14 mouse cellular contexts compared by ENCODE assay signal in genomic region chr9:104144314-104144996, GRCm38 (mm10). TPM values are rescaled to one million over a fixed set of nuclear protein-coding genes. Genes with fewer than 3 reads are reported as not detected.
DNase-seq lines count a peak whose midpoint lies in the region; ATAC-seq and TF ChIP-seq lines count a peak whose summit lies in the region.
"Had no signal": no experiment of that assay in that cellular context is flagged by ENCODE, and none has a peak within 500 bp of the region (broad histone marks: within the 10 kb centered on the region; RNA-seq: fewer than 3 reads in every experiment).

No protein-coding gene starts in this region.

- intact Hi-C loops in heart, postnatal 14 days (cut with DNase I): loop anchor here (5.0 kb wide), 1 partner anchor 57 kb away; no protein-coding TSS in a partner anchor

- TF ChIP-seq CTCF in heart, postnatal 0 days (IDR thresholded peaks at IDR 0.05; ENCODE audit: low read depth): peak; percentile 41
- TF ChIP-seq CTCF in midbrain, postnatal 0 days (IDR thresholded peaks at IDR 0.05): peak; percentile 52
- peak; percentile 28; the same call in 1 of the 2 replicates for TF ChIP-seq CTCF in cortical plate, adult 2 months (IDR thresholded peaks at IDR 0.05; ENCODE audit: extremely low read depth, insufficient read depth, low read length)

- H3K9me3 ChIP-seq in heart, postnatal 0 days (replicated peaks; ENCODE audit: control insufficient read depth, low read length): no peaks in the 10 kb centered on the region
- no peaks in the 10 kb centered on the region for H3K9me3 ChIP-seq in midbrain, postnatal 0 days (ENCODE audit: low read length)
- no peaks in the 10 kb centered on the region for H3K9me3 ChIP-seq in midbrain, embryonic 11.5 days (ENCODE audit: control insufficient read depth, low read length)
- no peaks in the 10 kb centered on the region for H3K9me3 ChIP-seq in heart, embryonic 12.5 days (replicated peaks)
- H3K9me3 ChIP-seq: embryonic facial prominence, embryonic 15.5 days had no signal

- TF ChIP-seq POLR2A in cortical plate, adult 2 months (IDR thresholded peaks at IDR 0.05; ENCODE audit: extremely low read depth, insufficient read depth, low read length): no peak

- 77% methylated on average over 8 of the region's 8 CpGs for WGBS in heart, postnatal 0 days
- WGBS in midbrain, postnatal 0 days: 87% methylated on average over 8 of the region's 8 CpGs
- 81% methylated on average over 8 of the region's 8 CpGs for WGBS in midbrain, embryonic 11.5 days
- 75% methylated on average over 8 of the region's 8 CpGs for WGBS in heart, embryonic 12.5 days

- H3K9ac ChIP-seq in heart, postnatal 0 days (replicated peaks; ENCODE audit: low read depth, low read length): no peak overlapping the region
- H3K9ac ChIP-seq in midbrain, postnatal 0 days (replicated peaks; ENCODE audit: low read length, poor library complexity, severe bottlenecking): no peak overlapping the region
- no peak overlapping the region for H3K9ac ChIP-seq in midbrain, embryonic 11.5 days (ENCODE audit: low read length)
- H3K9ac ChIP-seq in heart, embryonic 12.5 days: no peak overlapping the region
- H3K9ac ChIP-seq: embryonic facial prominence, embryonic 15.5 days; hindbrain, embryonic 14.5 days had no signal

- no peak overlapping the region for H3K4me2 ChIP-seq in heart, postnatal 0 days (ENCODE audit: low read depth, low read length)
- H3K4me2 ChIP-seq in midbrain, postnatal 0 days (ENCODE audit: low read depth, low read length, poor library complexity, severe bottlenecking): no peak overlapping the region
- no peak overlapping the region for H3K4me2 ChIP-seq in midbrain, embryonic 11.5 days
- no peak overlapping the region for H3K4me2 ChIP-seq in heart, embryonic 12.5 days
- H3K4me2 ChIP-seq: embryonic facial prominence, embryonic 15.5 days; hindbrain, embryonic 14.5 days had no signal

- H3K36me3 ChIP-seq in heart, postnatal 0 days (replicated peaks; ENCODE audit: control insufficient read depth, insufficient read depth, low read length): no peaks in the 10 kb centered on the region
- no peaks in the 10 kb centered on the region for H3K36me3 ChIP-seq in midbrain, postnatal 0 days (ENCODE audit: insufficient read depth, low read length)
- H3K36me3 ChIP-seq in midbrain, embryonic 11.5 days (ENCODE audit: control insufficient read depth, insufficient read depth, low read length): no peaks in the 10 kb centered on the region
- H3K36me3 ChIP-seq in splenic B cell, adult 2 months (ENCODE audit: control insufficient read depth, insufficient read depth, low read length, poor library complexity, severe bottlenecking): no peaks in the 10 kb centered on the region
- H3K36me3 ChIP-seq in heart, embryonic 12.5 days: peaks cover 5% of the 10 kb centered on the region; the same call in 1 of the 2 replicates

- ATAC-seq in heart, postnatal 0 days (ENCODE audit: insufficient read depth, low read depth): no peak
- no peak for ATAC-seq in midbrain, postnatal 0 days (ENCODE audit: low FRiP score)
- no peak for ATAC-seq in midbrain, embryonic 11.5 days (ENCODE audit: low FRiP score)
- no peak for ATAC-seq in heart, embryonic 12.5 days (ENCODE audit: insufficient number of reproducible peaks, low FRiP score)

- no peaks in the 10 kb centered on the region for H3K4me1 ChIP-seq in heart, postnatal 0 days (ENCODE audit: control insufficient read depth, insufficient read depth)
- H3K4me1 ChIP-seq in midbrain, postnatal 0 days (ENCODE audit: insufficient read depth, low read length): no peaks in the 10 kb centered on the region
- H3K4me1 ChIP-seq in midbrain, embryonic 11.5 days (ENCODE audit: control insufficient read depth, insufficient read depth, low read length): no peaks in the 10 kb centered on the region
- H3K4me1 ChIP-seq in cortical plate, adult 2 months (ENCODE audit: control insufficient read depth, insufficient read depth, low read length): no peaks in the 10 kb centered on the region
- H3K4me1 ChIP-seq in heart, embryonic 12.5 days (replicated peaks): 0 out of 2 replicates have a peak, but pooled peaks cover 3% of the 10 kb centered on the region
- H3K4me1 ChIP-seq: embryonic facial prominence, embryonic 15.5 days had no signal

- no peak overlapping the region for H3K27ac ChIP-seq in heart, postnatal 0 days (ENCODE audit: low read depth)
- no peak overlapping the region for H3K27ac ChIP-seq in midbrain, postnatal 0 days (ENCODE audit: low read depth, low read length)
- H3K27ac ChIP-seq in midbrain, embryonic 11.5 days (ENCODE audit: low read depth, low read length): no peak overlapping the region
- no peak overlapping the region for H3K27ac ChIP-seq in cortical plate, adult 2 months (ENCODE audit: insufficient read depth, low read length)
- no peak overlapping the region for H3K27ac ChIP-seq in heart, embryonic 12.5 days (ENCODE audit: poor library complexity, severe bottlenecking)
- H3K27ac ChIP-seq: embryonic facial prominence, embryonic 15.5 days; hindbrain, embryonic 14.5 days had no signal

- no peaks in the 10 kb centered on the region for H3K27me3 ChIP-seq in heart, postnatal 0 days (ENCODE audit: control insufficient read depth, insufficient read depth, low read length)
- no peaks in the 10 kb centered on the region for H3K27me3 ChIP-seq in midbrain, postnatal 0 days (ENCODE audit: insufficient read depth, low read length)
- H3K27me3 ChIP-seq in midbrain, embryonic 11.5 days (ENCODE audit: control insufficient read depth, insufficient read depth, low read length): no peaks in the 10 kb centered on the region
- H3K27me3 ChIP-seq in splenic B cell, adult 2 months (ENCODE audit: control insufficient read depth, insufficient read depth, low read length, poor library complexity, severe bottlenecking): no peaks in the 10 kb centered on the region
- H3K27me3 ChIP-seq in heart, embryonic 12.5 days (replicated peaks): no peaks in the 10 kb centered on the region
- H3K27me3 ChIP-seq: embryonic facial prominence, embryonic 15.5 days had no signal

- TF ChIP-seq EP300 in heart, postnatal 0 days (IDR thresholded peaks at IDR 0.05; ENCODE audit: low read depth): no peak

- no peak for DNase-seq in heart, postnatal 0 days (ENCODE audit: low spot score)
- no peak for DNase-seq in heart, postnatal 14 days
- no peak for DNase-seq in midbrain, postnatal 0 days (ENCODE audit: low spot score)
- no peak for DNase-seq in midbrain, embryonic 11.5 days (ENCODE audit: low spot score, missing footprints)
- DNase-seq in splenic B cell, adult 2 months (ENCODE audit: low read depth, low spot score): peak; percentile 22
- DNase-seq in adrenal gland, postnatal 4 days (ENCODE audit: low spot score in 2 of 2): no peak
- DNase-seq: gastrocnemius, postnatal 10 days; layer of hippocampus, adult 9-11 months; right cerebral cortex, postnatal 14 days; thymus, postnatal 14 days had no signal

- H3K4me3 ChIP-seq in heart, postnatal 0 days (ENCODE audit: low read depth, low read length): no peak overlapping the region
- no peak overlapping the region for H3K4me3 ChIP-seq in midbrain, postnatal 0 days (ENCODE audit: low read depth, low read length)
- no peak overlapping the region for H3K4me3 ChIP-seq in midbrain, embryonic 11.5 days (ENCODE audit: low read depth, low read length)
- H3K4me3 ChIP-seq in cortical plate, adult 2 months (ENCODE audit: insufficient read depth, low read length): no peak overlapping the region
- no peak overlapping the region for H3K4me3 ChIP-seq in heart, embryonic 12.5 days
- H3K4me3 ChIP-seq: embryonic facial prominence, embryonic 15.5 days had no signal

RNA-seq across cellular contexts. Expression of gene Ackr4, which starts 17.7 kb away (rescaled TPM):
- total RNA-seq in heart, postnatal 0 days (2014; rRNA removed; ENCODE audit: low replicate concordance): 18.1 and 18.8 TPM in 2 replicates
- polyA plus RNA-seq in heart, postnatal 0 days (2015; fragmentation: Nextera tagmentation; extraction: Ambion mirVana): 6.4 and 6.7 TPM in 2 replicates
- 1 to 10 TPM; 6.4 to 9.1 TPM for total RNA-seq in heart, postnatal 14 days (2021)
- 0.38 and 0.47 TPM in 2 replicates for total RNA-seq in midbrain, postnatal 0 days (2014; rRNA removed)
- 0.58 and 0.86 TPM in 2 replicates for polyA plus RNA-seq in midbrain, postnatal 0 days (2015; fragmentation: Nextera tagmentation; extraction: Ambion mirVana)
- 0.36 and 0.57 TPM in 2 replicates for polyA plus RNA-seq in midbrain, embryonic 11.5 days (2014; fragmentation: Nextera tagmentation; extraction: Ambion mirVana)
- 0.09 and 0.17 TPM in 2 replicates for polyA plus RNA-seq in cortical plate, adult 2 months (2012; rRNA removed)
- total RNA-seq in adrenal gland, postnatal 4 days (2021): 1 to 10 TPM; 1.2 to 1.4 TPM
- 1.2 and 1.3 TPM in 2 replicates for polyA plus RNA-seq in heart, embryonic 12.5 days (2016; fragmentation: Nextera tagmentation; extraction: Ambion mirVana)
